Mouse (Mus musculus): ENCODE measurements around the gene Slc7a10.

Gene Slc7a10

GRCm38 (mm10) chr7:35185889-35186569 is at the start of gene Slc7a10:
TSS of gene Slc7a10 (plus strand) at chr7:35186385.
- no peak for DNase-seq

DNA sequence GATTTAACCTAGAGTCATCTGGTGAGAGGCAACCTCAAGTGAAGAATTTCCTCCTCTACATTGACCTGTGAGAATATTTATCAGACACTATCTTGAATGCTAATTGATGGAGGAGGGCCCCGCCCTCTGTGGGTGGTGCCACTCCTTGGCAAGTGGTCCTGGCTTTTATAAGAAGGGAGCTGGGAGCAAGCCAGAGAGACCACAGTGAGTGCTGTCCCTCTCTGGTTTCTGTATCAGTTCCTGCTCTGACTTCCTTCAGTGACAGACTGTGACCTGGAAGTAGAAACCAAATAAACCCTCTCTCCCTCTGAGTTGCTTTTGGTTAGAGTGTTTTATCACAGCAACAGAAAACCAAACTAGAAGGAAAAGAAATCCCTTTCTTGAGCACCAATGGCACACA is 48.7 kb upstream of the Slc7a10 start:
- no peak for DNase-seq

DNA sequence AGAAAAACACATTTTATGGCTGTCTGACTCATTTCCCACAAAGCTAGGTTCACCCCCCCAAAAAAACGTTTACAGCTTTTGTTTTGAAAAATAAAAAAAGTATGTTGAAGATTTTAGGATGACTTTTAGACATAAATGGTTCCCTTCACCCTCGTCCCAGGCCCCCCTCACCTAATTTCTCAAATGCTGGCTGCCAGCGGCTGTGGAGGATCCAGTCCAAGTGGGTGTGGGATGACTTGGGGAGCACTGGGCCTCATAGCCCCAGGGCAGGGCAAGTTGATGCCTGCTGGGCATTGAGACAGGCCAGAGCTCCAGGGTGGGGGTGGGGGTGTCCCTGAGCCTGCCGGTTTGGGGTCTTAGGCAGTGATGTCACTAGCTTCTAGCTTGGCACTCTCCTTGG is 47.7 kb upstream of the Slc7a10 start:
- no peak for DNase-seq

DNA sequence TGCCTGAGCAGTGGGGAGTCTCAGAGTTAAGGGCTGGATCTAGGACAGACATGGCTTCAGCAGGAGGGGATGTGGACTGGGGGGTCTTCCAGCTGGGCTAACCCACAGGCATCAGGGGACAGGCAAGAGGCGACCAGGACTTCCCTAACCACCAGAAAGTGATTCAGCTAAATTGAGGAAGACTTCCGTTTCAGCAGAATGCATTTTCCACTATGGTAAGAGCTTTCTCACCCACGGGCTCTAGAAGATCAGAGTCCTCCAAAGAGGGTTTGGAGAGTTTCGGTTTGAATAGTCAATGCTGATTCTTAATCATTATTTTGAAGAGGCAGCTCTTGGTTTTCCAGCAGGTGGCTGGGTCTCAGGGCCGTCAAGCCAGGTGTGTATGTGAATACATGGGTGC is 46.3 kb upstream of the Slc7a10 start:
- DNase-seq, result no peak

- no peak for DNase-seq
These were observed 44.7 kb upstream of the Slc7a10 start for GRCm38 (mm10) chr7:35141519-35141918.

GRCm38 (mm10) chr7:35142522-35142921 is 43.7 kb upstream of the Slc7a10 start:
- no peak for DNase-seq

DNA sequence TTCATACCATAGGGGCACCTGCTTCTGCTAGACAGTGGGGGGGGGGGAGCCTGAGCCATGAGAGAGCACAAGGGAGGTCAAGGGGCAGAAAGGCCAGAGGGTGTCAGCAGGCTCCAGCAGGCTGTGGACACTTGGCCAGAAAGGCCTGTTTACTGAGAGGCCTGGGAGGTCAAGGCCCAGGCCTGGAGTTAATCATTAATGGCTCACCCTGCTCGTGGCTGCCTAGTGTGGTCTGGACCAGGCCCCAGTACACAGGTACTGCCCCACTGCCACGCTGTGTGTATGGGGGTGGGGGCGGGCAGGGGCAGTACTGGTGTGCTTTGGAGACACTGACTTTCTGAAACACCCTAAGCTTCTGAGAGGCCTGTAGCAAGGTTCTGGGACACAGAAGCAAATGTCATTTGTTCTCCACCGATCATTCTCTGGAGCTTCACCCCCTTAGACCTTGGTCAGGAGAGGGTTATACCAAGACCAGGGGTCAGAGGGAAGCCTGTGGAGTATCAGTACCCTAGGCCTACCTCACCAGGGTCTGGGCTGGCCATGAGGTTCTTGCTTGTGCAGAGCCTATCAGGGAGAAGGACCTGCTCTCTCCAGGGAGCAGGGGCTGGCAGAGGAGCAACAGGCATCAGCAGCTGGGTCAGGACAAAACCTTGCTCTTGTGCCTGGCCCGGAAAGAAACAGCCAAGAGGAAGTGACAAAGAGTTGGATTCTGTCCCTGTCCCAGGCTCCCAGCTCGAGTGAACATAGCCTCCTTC is 42.1 kb upstream of the Slc7a10 start:
- no peak for DNase-seq

DNA sequence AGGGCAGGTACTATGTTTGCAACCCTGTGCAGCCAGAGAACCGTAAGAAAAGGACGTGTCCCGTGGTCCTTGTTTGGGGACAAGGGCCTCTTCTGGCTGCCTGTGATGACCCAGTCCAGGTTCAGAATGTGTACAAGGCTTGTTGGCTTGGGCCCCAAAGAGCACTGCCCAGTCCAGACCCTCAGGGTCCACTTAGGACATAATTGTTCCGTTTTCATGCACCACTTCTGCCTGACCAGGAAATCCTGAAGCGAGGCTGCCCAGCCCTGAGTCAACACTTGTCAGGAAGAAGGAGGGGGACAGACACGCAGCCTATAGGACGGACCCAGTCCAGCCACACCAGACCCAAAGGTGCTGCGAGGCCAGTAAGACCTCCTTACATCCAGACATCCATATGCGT is 41.1 kb upstream of the Slc7a10 start:
- no peak for DNase-seq

GRCm38 (mm10) chr7:35146269-35146668 is 39.9 kb upstream of the Slc7a10 start:
- no peak for DNase-seq

DNA sequence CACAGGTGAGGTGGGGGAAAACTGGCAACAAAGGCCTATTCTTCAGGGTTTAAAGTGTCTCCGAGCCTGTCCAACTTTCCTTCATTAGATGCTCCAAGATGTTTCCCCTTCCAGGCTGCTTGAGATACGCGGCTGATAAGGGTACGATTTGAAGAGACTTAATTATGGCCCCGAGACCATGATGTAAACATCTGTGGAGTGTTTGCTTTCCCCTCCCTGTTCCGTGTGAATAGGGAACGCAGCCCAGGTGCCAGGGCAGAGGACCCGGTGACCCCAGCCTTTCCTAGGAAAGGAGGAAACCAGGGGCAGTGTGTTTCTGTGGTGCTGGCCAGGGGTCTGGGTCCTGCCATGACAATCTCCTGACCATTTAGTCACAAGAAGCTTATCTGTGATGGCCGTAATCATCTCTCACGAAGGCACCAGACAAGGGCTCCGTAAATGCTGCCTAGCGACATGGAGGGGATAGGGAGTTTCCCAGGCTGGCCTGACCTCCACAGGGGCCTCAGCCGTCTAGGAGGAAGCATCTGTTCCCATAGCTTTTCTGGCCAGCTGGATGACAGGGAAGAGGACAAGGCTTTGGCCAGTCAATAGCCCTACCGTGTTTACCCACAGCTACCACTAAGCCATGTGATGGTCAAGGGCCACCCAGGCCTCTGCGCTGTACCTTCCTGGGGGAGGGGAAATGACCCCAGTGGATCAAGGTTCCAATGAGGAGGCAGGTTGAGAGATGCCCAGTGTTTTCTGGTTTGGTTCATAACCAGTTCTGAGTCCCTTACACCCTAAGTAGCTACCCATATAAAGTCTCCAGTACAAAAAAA is 36.4 kb upstream of the Slc7a10 start:
- DNase-seq, result no peak

- DNase-seq, result no peak
These were observed 35.3 kb upstream of the Slc7a10 start for GRCm38 (mm10) chr7:35150860-35151259.

DNA sequence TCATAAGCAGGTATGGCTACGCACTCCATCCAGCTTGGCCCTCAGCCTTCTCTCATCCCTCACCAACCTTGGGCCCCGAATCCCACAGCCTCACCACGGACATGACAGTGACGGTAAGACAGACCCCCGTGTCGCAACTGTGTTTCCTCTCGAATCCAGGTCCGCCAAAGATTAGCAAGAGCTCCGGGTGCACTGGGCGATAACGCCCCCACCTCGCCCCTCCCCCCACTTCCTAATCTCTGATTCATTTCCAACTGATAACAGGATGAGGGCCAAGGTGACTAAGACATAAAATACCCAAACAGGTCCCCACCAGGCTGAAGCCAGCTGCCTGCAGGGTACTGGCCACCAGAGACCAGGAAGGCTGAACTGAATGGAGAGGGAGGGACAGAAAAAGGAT is 31.7 kb upstream of the Slc7a10 start:
- no peak for DNase-seq

DNA sequence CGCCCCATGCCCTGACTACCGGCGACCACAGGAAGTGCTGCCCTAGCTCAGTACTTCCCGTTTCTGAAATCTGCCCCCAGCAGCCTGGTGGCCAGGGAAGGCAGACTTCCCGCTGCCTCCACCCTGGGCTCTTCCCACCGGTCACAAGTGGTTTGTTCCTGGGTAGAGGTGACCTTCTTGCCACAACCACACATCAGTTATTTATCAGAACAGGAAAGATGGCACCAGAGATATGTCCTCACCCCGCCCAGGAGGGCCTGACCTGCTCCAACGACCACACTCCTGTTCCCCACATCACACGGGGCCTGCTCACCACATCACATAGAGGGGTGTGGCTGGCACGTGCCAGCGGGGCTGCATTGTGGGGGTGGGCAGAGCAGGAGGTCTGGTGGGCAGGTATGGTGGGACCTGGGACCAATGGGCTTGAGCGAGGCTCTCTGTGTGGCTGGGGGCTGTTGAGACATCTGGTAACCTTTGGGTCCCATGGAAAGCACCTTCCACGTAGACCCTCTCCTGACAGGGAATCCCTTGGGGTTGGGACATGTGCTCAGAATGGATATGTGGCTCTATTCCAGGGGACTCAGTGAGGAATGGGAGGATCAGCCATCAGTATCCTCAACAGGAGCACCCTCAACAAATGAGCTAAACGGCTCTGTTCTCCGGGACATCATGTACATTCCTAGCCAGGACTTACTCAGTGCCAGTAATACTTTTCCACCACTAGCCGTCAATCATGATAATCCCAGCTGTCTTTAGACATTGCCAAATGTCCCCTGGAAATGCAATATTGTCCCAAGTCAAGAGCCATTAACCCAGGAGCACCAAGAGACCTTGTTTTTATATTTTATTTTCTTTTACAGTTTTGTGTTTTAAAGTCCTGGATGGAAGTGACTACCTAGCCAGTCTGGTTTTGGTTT is 29.4 kb upstream of the Slc7a10 start:
- DNase-seq, result no peak

GRCm38 (mm10) chr7:35157512-35157911 is 28.7 kb upstream of the Slc7a10 start:
- DNase-seq, result no peak

GRCm38 (mm10) chr7:35162443-35162842 is 23.7 kb upstream of the Slc7a10 start:
- DNase-seq, result no peak

GRCm38 (mm10) chr7:35163600-35163999 is 22.6 kb upstream of the Slc7a10 start:
- DNase-seq, result no peak

GRCm38 (mm10) chr7:35164131-35164530 is 22.1 kb upstream of the Slc7a10 start:
- DNase-seq, result no peak

DNA sequence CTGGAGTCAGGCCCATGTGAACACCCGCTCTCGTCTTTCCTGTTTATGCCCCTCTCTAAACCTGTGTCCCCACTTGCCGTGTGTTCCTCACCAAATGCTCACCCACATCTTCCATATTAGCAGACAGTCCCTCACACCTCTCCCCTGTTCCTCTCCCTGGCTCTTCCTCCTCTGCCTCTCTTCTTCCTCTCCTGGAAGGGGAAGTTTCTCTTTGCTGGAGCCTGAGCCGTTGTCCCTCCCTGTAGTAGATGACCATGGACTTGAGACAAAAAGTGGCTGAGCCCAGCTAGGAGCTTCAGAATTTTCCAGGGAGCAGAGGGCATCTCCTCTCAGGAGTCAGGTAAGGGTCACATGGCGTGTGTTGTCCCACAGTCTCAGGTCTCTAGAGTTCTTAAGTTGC is 19.2 kb upstream of the Slc7a10 start:
- DNase-seq, result no peak

GRCm38 (mm10) chr7:35167925-35168324 is 18.3 kb upstream of the Slc7a10 start:
- DNase-seq, result no peak

- peak; percentile 79 for DNase-seq
These were observed 16.8 kb upstream of the Slc7a10 start for GRCm38 (mm10) chr7:35169341-35169740.

DNA sequence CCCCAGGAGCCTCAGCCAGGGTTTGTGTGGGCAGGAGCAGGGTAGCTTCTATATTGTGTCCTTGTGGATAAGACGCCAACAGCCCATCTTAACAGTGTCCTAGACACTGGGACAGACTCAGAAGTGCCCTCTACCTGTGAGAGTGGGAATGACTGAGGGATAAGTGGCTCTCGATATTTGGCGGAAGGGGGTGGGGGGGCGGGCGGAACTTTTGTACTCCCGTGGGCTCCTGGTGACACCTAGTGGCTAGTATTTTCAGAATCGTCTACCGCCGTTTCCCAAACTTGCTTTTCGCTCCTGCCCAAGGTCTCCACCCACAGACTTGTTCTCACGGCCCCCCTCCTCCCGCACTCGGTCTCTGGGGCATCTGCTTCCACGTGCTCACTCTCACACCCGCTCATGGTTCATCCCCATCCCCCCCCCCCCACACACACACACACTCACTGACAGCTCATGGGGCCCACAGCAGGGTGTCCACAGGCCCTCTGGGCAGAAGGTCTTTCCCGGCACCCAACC is 14.3 kb upstream of the Slc7a10 start:
- peak; percentile 67 for DNase-seq

GRCm38 (mm10) chr7:35172519-35172918 is 13.7 kb upstream of the Slc7a10 start:
- no peak for DNase-seq
